Mouse (Mus musculus): ENCODE measurements around the gene Plce1. TPM values are rescaled to one million over a fixed set of nuclear protein-coding genes. Genes with fewer than 3 reads are reported as not detected.

Gene Plce1
- polyA plus RNA-seq, 1 experiment from 2014 or later = 0.60 TPM

DNA sequence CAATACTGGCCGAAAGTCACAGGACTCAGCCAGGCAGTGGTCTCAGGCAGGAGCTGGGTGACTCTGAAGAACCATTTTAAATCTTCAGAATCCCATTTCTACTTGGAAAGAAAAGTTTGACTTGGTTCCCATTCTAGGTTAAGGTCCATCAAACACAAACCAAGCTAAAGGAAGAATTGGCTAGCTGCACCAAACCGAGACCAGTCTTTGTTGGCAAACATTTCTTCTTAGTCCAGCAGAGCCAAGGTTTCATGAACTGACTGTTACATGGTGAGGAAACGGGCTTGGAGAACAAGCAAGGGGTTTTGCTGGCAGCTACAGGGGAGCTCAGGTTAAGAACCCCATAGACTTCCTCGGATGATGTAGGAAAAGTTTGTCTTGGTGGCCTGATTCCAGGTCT is 212.9 kb downstream of the Plce1 start:
- Histone ChIP-seq H3K36me3 (replicated peaks; ENCODE audit: insufficient read depth, low read length) (no peaks in the 10 kb centered on the region), H3K27ac (ENCODE audit: low read depth) (no peak overlapping the region), H3K4me3 (ENCODE audit: low read depth, low read length) (no peak overlapping the region), H3K4me2 (ENCODE audit: low read depth, low read length) (no peak overlapping the region), H3K4me1 (ENCODE audit: insufficient read depth) (no peaks in the 10 kb centered on the region), H3K27me3 (ENCODE audit: insufficient read depth, low read length) (no peaks in the 10 kb centered on the region), H3K9me3 (ENCODE audit: low read length) (no peaks in the 10 kb centered on the region), H3K9ac (replicated peaks) (no peak overlapping the region)
- 69% methylated on average over 4 of the region's 4 CpGs for WGBS (ENCODE audit: insufficient replicate concordance)
- ATAC-seq (no peak), DNase-seq (no peak)
- no peak for TF ChIP-seq CTCF (IDR thresholded peaks at IDR 0.05; ENCODE audit: low read depth)
- TF ChIP-seq EP300 (IDR thresholded peaks at IDR 0.05; ENCODE audit: low read depth) = no peak

DNA sequence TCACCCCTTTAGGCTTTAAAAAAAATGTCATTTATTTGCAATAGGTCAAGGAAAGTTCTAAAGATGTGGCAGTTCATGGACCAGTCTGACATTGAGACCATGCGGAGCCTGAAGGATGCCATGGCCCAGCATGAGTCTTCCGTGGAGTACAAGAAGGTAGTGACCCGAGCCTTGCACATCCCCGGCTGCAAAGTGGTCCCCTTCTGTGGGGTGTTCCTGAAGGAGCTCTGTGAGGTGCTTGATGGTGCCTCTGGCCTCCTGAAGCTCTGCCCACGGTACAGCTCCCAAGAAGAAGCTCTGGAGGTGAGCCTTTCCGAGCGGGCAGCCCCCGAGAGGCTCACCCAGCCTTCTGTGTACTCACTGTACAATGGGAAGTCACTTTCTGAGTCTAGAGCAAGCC is 220.9 kb downstream of the Plce1 start:
- ATAC-seq (no peak), DNase-seq (no peak)
- Histone ChIP-seq H3K27ac (ENCODE audit: low read depth) (no peak overlapping the region), H3K4me1 (ENCODE audit: insufficient read depth) (no peaks in the 10 kb centered on the region), H3K4me3 (ENCODE audit: low read depth, low read length) (no peak overlapping the region), H3K36me3 (replicated peaks; ENCODE audit: insufficient read depth, low read length) (no peaks in the 10 kb centered on the region), H3K4me2 (ENCODE audit: low read depth, low read length) (no peak overlapping the region), H3K9me3 (ENCODE audit: low read length) (no peaks in the 10 kb centered on the region), H3K9ac (replicated peaks) (no peak overlapping the region), H3K27me3 (ENCODE audit: insufficient read depth, low read length) (no peaks in the 10 kb centered on the region)
- TF ChIP-seq EP300 (IDR thresholded peaks at IDR 0.05; ENCODE audit: low read depth) = no peak
- no peak for TF ChIP-seq CTCF (IDR thresholded peaks at IDR 0.05; ENCODE audit: low read depth)
- 77% methylated on average over 8 of the region's 8 CpGs for WGBS (ENCODE audit: insufficient replicate concordance)

- no peaks in the 10 kb centered on the region for H3K27me3 ChIP-seq (ENCODE audit: insufficient read depth, low read length)
- no peak overlapping the region for H3K4me2 ChIP-seq (ENCODE audit: low read depth, low read length)
- no peaks in the 10 kb centered on the region for H3K36me3 ChIP-seq (replicated peaks; ENCODE audit: insufficient read depth, low read length)
- ATAC-seq = no peak
- H3K27ac ChIP-seq (ENCODE audit: low read depth) = no peak overlapping the region
- TF ChIP-seq EP300 (IDR thresholded peaks at IDR 0.05; ENCODE audit: low read depth) (no peak), CTCF (IDR thresholded peaks at IDR 0.05; ENCODE audit: low read depth) (no peak)
- H3K4me1 ChIP-seq (ENCODE audit: insufficient read depth) = no peaks in the 10 kb centered on the region
- no peak for DNase-seq
- no peak overlapping the region for H3K9ac ChIP-seq (replicated peaks)
- no peaks in the 10 kb centered on the region for H3K9me3 ChIP-seq (ENCODE audit: low read length)
- no peak overlapping the region for H3K4me3 ChIP-seq (ENCODE audit: low read depth, low read length)
- 70% methylated on average over 3 of the region's 3 CpGs for WGBS (ENCODE audit: insufficient replicate concordance)
These were observed 223.8 kb downstream of the Plce1 start for GRCm38 (mm10) chr19:38704742-38705141.

DNA sequence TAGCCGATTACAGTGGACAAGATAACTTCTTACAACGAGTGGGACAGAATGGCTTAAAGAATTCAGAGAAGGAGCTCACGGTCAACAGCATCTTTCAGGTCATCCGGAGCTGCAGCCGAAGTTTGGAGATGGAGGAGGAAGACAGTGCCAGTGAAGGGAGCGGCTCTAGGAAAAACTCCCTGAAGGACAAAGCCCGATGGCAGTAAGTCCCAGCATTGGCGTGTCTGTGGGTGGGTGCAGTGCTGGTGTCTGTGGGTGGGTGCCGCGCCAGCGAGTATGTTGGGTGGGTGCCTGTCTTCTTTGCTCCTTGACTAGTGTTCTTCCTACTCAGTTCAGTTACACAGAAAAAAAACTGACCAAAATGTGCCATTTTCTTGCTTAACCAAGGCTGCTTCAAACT is 224.3 kb downstream of the Plce1 start:
- no peak for ATAC-seq
- 81% methylated on average over 11 of the region's 11 CpGs for WGBS (ENCODE audit: insufficient replicate concordance)
- no peak for TF ChIP-seq CTCF (IDR thresholded peaks at IDR 0.05; ENCODE audit: low read depth)
- no peak for TF ChIP-seq EP300 (IDR thresholded peaks at IDR 0.05; ENCODE audit: low read depth)

GRCm38 (mm10) chr19:38706449-38706848 is 225.5 kb downstream of the Plce1 start:
- Histone ChIP-seq H3K4me3 (ENCODE audit: low read depth, low read length) (no peak overlapping the region), H3K27me3 (ENCODE audit: insufficient read depth, low read length) (no peaks in the 10 kb centered on the region), H3K4me1 (ENCODE audit: insufficient read depth) (no peaks in the 10 kb centered on the region), H3K36me3 (replicated peaks; ENCODE audit: insufficient read depth, low read length) (no peaks in the 10 kb centered on the region), H3K9me3 (ENCODE audit: low read length) (no peaks in the 10 kb centered on the region), H3K9ac (replicated peaks) (no peak overlapping the region), H3K4me2 (ENCODE audit: low read depth, low read length) (no peak overlapping the region), H3K27ac (ENCODE audit: low read depth) (no peak overlapping the region)
- WGBS (ENCODE audit: insufficient replicate concordance) = 75% methylated on average over 6 of the region's 6 CpGs
- no peak for ATAC-seq
- no peak for DNase-seq
- TF ChIP-seq EP300 (IDR thresholded peaks at IDR 0.05; ENCODE audit: low read depth) (no peak), CTCF (IDR thresholded peaks at IDR 0.05; ENCODE audit: low read depth) (no peak)

More for the DNA sequence above, 224.3 kb downstream of the Plce1 start:
- H3K4me3 ChIP-seq (ENCODE audit: low read depth, low read length) = no peak overlapping the region
- DNase-seq = no peak
- H3K27me3 ChIP-seq (ENCODE audit: insufficient read depth, low read length) = no peaks in the 10 kb centered on the region
- H3K9me3 ChIP-seq (ENCODE audit: low read length) = no peaks in the 10 kb centered on the region
- no peaks in the 10 kb centered on the region for H3K4me1 ChIP-seq (ENCODE audit: insufficient read depth)
- H3K36me3 ChIP-seq (replicated peaks; ENCODE audit: insufficient read depth, low read length) = no peaks in the 10 kb centered on the region
- no peak overlapping the region for H3K27ac ChIP-seq (ENCODE audit: low read depth)
- H3K9ac ChIP-seq (replicated peaks) = no peak overlapping the region
- no peak overlapping the region for H3K4me2 ChIP-seq (ENCODE audit: low read depth, low read length)

DNA sequence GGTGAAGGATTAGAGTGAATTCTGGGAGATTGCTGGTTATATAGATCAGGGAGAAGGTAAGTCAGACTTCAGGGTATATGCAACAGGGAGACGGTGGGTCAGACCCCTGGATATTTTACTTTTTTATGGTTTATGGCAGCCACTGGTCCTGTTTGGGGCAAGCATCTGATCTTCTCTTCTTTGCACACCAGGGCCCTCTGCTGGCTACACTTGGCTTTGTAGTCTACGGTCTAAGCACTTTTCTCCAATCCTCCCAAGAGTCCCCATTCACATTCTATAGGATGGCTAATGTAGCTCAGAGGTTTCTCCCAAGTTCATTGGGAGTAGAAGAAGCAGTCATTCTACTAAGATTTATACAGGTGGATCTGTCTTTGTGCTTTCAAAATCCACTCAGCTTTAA is 228.5 kb downstream of the Plce1 start:
- H3K4me2 ChIP-seq (ENCODE audit: low read depth, low read length) = no peak overlapping the region
- 93% methylated on average over 2 of the region's 2 CpGs for WGBS (ENCODE audit: insufficient replicate concordance)
- ATAC-seq (no peak), DNase-seq (no peak)
- no peak overlapping the region for H3K4me3 ChIP-seq (ENCODE audit: low read depth, low read length)
- no peak overlapping the region for H3K9ac ChIP-seq (replicated peaks)
- H3K27ac ChIP-seq (ENCODE audit: low read depth) = no peak overlapping the region
- peak; percentile 37 for TF ChIP-seq CTCF (IDR thresholded peaks at IDR 0.05; ENCODE audit: low read depth)
- TF ChIP-seq EP300 (IDR thresholded peaks at IDR 0.05; ENCODE audit: low read depth) = no peak
- H3K27me3 ChIP-seq (ENCODE audit: insufficient read depth, low read length) = no peaks in the 10 kb centered on the region
- no peaks in the 10 kb centered on the region for H3K36me3 ChIP-seq (replicated peaks; ENCODE audit: insufficient read depth, low read length)
- no peaks in the 10 kb centered on the region for H3K9me3 ChIP-seq (ENCODE audit: low read length)
- no peaks in the 10 kb centered on the region for H3K4me1 ChIP-seq (ENCODE audit: insufficient read depth)

DNA sequence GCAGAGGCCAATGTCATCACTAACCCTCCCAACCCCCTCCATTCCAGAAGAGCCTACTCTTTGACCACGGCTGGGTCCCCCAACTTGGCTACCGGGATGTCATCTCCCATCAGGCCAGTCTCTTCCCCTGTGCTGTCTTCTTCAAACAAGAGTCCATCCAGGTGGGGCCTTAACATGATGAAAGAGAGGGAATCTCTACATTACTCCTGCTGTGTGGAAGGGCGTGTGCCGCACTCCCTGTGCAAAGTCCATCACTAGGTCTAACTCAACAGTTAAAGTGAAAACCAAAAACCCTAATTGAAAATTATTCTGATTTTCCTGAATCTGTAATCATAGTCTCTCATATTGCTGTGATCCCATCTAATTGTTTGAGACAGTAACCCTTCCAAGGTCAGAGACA is 240.9 kb downstream of the Plce1 start:
- Histone ChIP-seq H3K4me2 (ENCODE audit: low read depth, low read length) (no peak overlapping the region), H3K9me3 (ENCODE audit: low read length) (no peaks in the 10 kb centered on the region), H3K4me3 (ENCODE audit: low read depth, low read length) (no peak overlapping the region), H3K27me3 (ENCODE audit: insufficient read depth, low read length) (no peaks in the 10 kb centered on the region), H3K27ac (ENCODE audit: low read depth) (no peak overlapping the region), H3K4me1 (ENCODE audit: insufficient read depth) (no peaks in the 10 kb centered on the region; the same call in 1 of the 2 replicates), H3K9ac (replicated peaks) (no peak overlapping the region), H3K36me3 (replicated peaks; ENCODE audit: insufficient read depth, low read length) (no peaks in the 10 kb centered on the region)
- TF ChIP-seq CTCF (IDR thresholded peaks at IDR 0.05; ENCODE audit: low read depth) (no peak), EP300 (IDR thresholded peaks at IDR 0.05; ENCODE audit: low read depth) (no peak)
- ATAC-seq (no peak), DNase-seq (no peak)
- 82% methylated on average over 4 of the region's 4 CpGs for WGBS (ENCODE audit: insufficient replicate concordance)
